Mouse (Mus musculus): ENCODE results near the gene Ddc. TPM values are rescaled to one million over a fixed set of nuclear protein-coding genes. Genes with fewer than 3 reads are reported as not detected.

Ddc gene
- total RNA-seq, 1 experiment from 2014 or later: not detected

DNA sequence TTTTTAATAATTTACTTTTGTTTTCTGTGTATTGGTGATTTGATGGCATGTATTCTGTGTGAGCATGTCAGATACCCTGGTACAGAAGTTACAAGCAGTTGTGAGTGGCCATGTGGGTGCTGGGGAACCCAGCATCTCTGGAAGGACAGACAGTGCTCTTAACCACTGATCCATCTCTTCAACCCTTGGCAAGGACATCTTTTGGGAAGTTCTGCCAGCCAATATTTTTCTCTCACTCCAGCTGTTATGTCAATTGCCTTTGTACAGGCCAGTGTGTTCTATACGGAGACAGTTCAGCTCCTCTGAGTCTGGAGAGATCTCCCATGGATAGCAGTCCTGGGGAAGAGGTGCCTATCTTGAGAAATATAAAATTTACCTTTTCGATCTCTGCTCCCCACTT, 24.2 kb upstream of the Ddc start:
- ATAC-seq (replicated peaks; ENCODE audit: insufficient number of reproducible peaks, low FRiP score, low TSS enrichment, poor library complexity, severe bottlenecking): no peak

GRCm38 (mm10) chr11:11907703-11908413, 9.9 kb upstream of the Ddc start:
- ATAC-seq (replicated peaks; ENCODE audit: insufficient number of reproducible peaks, low FRiP score, low TSS enrichment, poor library complexity, severe bottlenecking): no peak

DNA sequence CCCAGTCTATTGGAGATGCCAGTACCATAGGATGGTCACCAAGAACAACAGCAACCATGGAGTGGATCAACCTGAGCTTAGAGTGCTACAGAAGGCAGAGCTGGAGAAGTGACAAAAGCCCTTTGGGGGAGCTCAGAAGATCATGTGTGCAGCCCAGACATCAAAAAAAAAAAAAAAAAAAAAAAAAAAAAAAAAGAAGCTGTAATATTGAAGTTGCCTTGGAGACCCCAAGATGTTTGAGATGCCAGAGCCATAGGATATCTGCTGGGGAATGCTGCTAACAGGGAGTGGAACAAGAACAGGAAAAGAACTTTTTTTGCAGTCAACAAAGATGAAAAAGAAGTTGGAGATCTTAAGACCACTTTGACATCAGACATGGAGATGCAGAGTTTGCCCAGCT, 7.6 kb upstream of the Ddc start:
- ATAC-seq (replicated peaks; ENCODE audit: insufficient number of reproducible peaks, low FRiP score, low TSS enrichment, poor library complexity, severe bottlenecking): no peak

DNA sequence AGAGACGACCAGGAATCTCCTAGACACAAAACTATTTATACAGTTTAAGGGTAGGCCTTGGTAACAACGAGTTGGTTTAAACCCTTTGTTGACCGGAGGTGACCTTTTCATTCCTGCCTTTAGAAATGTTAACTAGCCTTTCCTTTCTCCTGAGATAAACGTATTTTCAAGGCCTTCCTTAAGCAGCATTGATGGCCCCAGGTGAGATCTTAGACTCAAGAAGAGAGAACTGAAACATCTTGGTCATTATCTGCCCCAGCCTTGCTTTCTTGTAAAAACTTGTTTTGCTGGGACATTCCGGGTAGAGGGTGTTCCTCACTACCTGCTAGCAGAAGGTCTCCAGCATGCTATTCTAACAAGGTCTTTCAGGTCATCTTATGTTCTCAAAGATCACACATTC, 7.1 kb upstream of the Ddc start:
- no peak for ATAC-seq (replicated peaks; ENCODE audit: insufficient number of reproducible peaks, low FRiP score, low TSS enrichment, poor library complexity, severe bottlenecking)

DNA sequence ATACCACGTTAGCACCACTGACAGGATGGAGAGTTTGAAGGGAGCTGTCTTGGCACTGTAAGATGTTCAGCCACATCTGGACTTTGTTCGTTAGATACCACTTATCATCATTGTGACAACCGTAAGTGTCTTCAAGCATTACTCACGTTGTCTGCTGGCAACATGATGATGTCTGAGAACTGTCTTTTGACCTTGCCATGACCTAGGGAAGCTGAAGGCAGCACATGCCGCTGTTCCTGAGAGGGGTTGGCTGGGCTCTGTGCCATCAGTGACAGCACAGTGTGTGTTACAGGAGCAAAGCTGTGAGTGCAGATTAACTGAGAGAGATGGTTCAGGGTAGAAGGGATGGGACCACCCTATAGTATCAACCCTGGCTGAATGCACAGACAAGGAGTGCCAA, 3.6 kb upstream of the Ddc start:
- ATAC-seq (replicated peaks; ENCODE audit: insufficient number of reproducible peaks, low FRiP score, low TSS enrichment, poor library complexity, severe bottlenecking): no peak

DNA sequence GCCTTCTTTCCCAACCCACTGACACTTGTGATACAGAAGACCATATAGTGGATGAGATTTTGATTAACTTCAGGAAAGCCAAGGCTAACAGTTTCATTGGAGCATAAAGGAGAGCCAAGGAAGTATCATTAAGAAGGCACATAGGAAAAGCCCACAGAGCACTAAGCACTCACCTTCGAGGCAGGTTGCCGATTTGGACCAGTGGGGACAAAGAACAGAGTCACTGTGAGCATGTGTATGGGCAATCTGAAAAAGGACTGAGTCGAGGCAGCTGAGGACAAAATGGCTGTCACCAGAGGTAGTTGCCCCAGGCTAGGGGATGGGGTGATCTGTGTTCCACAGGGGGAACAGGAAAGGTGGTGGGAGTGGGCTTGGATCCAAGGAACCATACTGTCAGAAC, 552 bp upstream of the Ddc start:
- no peak for ATAC-seq (replicated peaks; ENCODE audit: insufficient number of reproducible peaks, low FRiP score, low TSS enrichment, poor library complexity, severe bottlenecking)

GRCm38 (mm10) chr11:11895479-11895878, 2.5 kb downstream of the Ddc start:
- ATAC-seq (replicated peaks; ENCODE audit: insufficient number of reproducible peaks, low FRiP score, low TSS enrichment, poor library complexity, severe bottlenecking): no peak

DNA sequence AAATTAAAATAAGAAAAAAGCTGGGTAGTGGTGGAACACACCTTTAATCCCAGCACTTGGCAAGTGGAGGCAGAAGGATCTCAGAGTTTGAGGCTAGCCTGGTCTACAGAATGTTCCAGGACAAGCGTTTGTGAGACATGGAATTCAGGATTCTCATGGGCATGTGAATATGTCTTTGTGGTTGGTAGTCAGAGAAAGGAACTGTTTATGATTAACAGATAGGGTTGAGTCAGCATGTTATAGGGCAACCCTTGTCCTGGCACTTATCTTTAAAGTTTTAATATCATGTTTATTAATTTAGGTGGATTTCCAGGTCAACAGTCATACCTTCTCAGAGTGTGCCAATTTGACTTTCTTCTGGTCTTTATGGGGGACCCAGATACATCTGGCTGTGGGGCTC, 4.2 kb downstream of the Ddc start:
- no peak for ATAC-seq (replicated peaks; ENCODE audit: insufficient number of reproducible peaks, low FRiP score, low TSS enrichment, poor library complexity, severe bottlenecking)

DNA sequence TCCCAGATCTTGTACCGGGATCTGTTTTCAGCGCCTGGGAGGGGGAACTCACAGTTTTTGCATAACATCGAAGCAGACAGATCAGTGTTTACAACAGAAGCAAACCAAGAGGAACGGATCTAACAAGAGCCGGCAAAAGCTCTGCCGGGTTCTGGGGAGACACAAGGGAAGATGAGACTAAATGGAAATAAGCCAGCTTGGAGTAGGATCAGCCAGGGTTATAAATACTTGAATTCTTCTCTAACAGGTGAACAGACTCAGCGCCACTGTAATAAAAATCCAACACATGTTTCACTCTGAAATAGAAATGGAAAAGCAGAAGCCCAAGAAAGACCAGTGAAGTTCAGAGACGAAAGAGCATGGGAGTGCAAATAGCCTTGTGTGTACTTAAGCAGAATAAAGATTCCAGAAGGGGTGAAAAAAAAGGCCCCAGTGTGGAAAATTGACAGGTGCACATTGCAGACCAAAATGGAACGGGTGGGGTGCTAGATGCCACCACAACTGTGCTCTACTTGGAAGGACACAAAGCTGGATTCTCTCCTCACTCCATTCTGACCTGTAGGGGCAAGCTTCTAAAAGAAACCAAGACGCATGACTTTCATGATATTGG, 4.8 kb downstream of the Ddc start:
- ATAC-seq (replicated peaks; ENCODE audit: insufficient number of reproducible peaks, low FRiP score, low TSS enrichment, poor library complexity, severe bottlenecking): no peak

DNA sequence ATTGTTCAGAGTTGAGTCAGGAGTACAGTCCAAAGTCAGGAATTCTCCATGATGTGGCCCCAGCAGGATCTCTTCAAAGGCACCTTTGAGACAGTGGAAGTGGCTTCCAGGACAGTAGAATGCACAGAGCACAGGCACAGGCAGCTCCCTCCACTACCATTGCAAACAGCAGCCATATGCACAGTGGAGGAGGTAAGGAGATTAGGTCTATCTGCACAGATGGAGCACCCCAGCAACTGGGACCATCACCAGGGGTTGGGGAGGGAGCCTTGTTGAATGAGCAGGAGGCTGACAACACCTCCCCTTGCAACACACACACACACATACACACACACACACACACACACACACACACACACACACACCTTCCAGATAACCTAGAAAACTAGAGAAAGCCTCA, 6.1 kb downstream of the Ddc start:
- ATAC-seq (replicated peaks; ENCODE audit: insufficient number of reproducible peaks, low FRiP score, low TSS enrichment, poor library complexity, severe bottlenecking): no peak

GRCm38 (mm10) chr11:11890139-11890741, 7.7 kb downstream of the Ddc start:
- no peak for ATAC-seq (replicated peaks; ENCODE audit: insufficient number of reproducible peaks, low FRiP score, low TSS enrichment, poor library complexity, severe bottlenecking)

GRCm38 (mm10) chr11:11888727-11889126, 9.2 kb downstream of the Ddc start:
- no peak for ATAC-seq (replicated peaks; ENCODE audit: insufficient number of reproducible peaks, low FRiP score, low TSS enrichment, poor library complexity, severe bottlenecking)

- no peak for ATAC-seq (replicated peaks; ENCODE audit: insufficient number of reproducible peaks, low FRiP score, low TSS enrichment, poor library complexity, severe bottlenecking)
These were observed 9.9 kb downstream of the Ddc start for GRCm38 (mm10) chr11:11888051-11888450.

GRCm38 (mm10) chr11:11886403-11886998, 11.4 kb downstream of the Ddc start:
- ATAC-seq (replicated peaks; ENCODE audit: insufficient number of reproducible peaks, low FRiP score, low TSS enrichment, poor library complexity, severe bottlenecking): no peak

DNA sequence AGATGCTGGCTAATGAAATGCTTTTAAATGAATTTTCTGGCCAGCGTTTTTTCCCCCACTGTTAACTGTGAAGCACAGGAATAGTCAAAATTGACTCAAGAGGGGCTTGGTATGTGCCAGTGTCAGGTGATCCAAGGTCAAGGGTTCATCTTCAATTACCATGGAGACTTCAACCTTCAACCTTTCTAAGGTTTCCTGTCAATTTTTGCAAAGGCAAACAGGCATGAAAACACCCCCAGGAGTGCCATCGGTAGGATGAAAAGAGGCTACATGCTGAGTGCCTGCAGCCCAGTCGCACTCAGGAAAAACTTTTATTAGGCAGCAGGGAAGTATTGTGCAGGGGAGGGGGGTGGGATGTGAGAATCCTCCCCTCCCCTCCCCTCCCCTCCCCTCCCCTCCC, 12.0 kb downstream of the Ddc start:
- ATAC-seq (replicated peaks; ENCODE audit: insufficient number of reproducible peaks, low FRiP score, low TSS enrichment, poor library complexity, severe bottlenecking): no peak

- ATAC-seq (replicated peaks; ENCODE audit: insufficient number of reproducible peaks, low FRiP score, low TSS enrichment, poor library complexity, severe bottlenecking): no peak
These were observed 12.7 kb downstream of the Ddc start for GRCm38 (mm10) chr11:11885246-11885643.

DNA sequence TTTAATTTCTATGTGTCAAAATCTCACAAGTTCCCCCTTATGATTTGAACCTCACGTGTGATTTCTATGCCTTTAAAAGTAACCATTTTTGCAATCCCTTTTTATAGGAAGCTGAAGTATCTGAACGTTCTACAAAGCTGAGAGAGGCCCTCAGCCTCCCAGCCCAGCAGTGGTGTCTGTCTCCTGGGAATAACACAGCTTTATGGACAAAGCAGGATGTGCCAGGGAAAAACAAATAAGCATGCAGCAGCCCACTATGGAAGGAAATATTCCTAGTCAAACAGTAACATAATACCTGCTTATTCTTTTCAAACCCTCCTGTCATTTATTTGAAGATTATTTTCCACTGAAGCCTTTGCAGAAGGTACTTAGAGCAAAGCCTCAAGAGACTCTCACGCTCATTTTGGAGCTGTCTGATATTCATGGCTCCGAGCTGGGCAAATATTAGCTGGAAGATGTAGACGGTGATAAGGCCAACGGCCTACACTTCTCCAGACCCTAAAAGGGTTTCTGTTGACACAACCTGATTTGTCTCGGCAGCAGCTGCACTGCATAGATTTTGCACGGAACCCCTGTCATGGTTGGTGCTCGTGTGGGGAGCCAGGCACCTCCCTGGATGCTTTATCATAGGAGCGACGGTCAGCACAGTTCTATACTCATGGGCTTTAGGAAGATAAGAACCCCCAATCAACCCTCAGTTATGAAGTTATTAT, 13.3 kb downstream of the Ddc start:
- no peak for ATAC-seq (replicated peaks; ENCODE audit: insufficient number of reproducible peaks, low FRiP score, low TSS enrichment, poor library complexity, severe bottlenecking)

DNA sequence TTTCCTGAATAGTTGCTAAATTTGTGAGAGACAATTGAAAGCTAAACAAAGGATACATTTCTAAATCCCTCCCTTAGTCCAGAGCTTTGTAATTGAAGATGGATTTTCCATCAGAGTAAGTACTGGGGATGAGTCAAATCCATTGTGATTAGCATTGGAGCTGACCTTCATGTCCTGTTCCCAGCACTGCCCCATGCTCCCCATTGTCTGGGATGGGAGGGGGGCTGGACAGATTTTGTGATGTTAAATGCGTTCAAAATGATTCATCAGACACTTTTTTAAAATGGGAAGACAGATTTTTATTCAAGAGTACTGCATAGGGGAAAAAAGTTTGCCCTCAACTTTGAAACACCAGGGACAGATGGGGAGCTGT, 16.2 kb downstream of the Ddc start:
- ATAC-seq (replicated peaks; ENCODE audit: insufficient number of reproducible peaks, low FRiP score, low TSS enrichment, poor library complexity, severe bottlenecking): no peak

- ATAC-seq (replicated peaks; ENCODE audit: insufficient number of reproducible peaks, low FRiP score, low TSS enrichment, poor library complexity, severe bottlenecking): no peak
These were observed 16.7 kb downstream of the Ddc start for GRCm38 (mm10) chr11:11881026-11881782.

Measured in monocyte, adult 5-6 weeks (primary cell).